Mouse (Mus musculus) subcutaneous adipose tissue, adult 2 months (tissue): Measurements from ENCODE around the gene Akr1c19. TPM values are rescaled to one million over a fixed set of nuclear protein-coding genes. Genes with fewer than 3 reads are reported as not detected.

Experiments used
- polyA plus RNA-seq: library from polyadenylated mRNA; depleted of rRNA; stranded (reverse); fragments of >200 nt; gene quantifications from 2 replicates; pipeline ENCODE4 v1.2.3, GENCODE M21; 2012; ENCODE audit warnings: low replicate concordance; rRNA removed

The Akr1c19 gene
- polyA plus RNA-seq = 0.24 and 4.0 TPM in 2 replicates

DNA sequence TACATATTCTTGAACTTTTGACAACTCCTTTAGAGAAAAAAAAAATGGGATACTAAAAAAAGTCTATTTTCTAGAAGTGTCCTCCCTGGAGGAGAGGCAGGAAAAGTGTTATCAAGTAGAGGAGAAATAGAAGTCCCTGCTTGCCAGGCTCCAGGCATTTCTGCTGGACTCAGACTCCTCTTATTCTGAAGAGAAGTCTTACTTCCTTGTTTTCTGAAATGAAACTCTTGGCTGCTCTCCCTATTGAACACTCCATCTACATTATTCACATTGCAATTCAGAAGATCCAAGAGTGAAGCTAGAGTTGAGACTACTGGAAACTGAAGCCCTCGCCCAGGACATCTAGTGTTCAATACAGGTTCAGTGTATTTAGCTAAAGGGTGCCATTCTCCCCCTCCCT, at the start of gene Akr1c19:
Gene Akr1c19 (plus strand): TSS at position 260 of the 400 bp plus-strand sequence.

GRCm38 (mm10) chr13:4190904-4191303, 37.6 kb upstream of the Akr1c19 start, which contains the start of gene Akr1c13:
TSS of gene Akr1c13 (plus strand) at chr13:4191150.

GRCm38 (mm10) chr13:4279284-4279683, 50.8 kb downstream of the Akr1c19 start, which contains the start of gene Akr1c12:
TSS of gene Akr1c12 (minus strand) at chr13:4279433.

Other genes starting within 250 kb of the Akr1c19 start
- gene Akr1c14, start 179.7 kb upstream of the Akr1c19 start, polyA plus RNA-seq = 6.4 and 20.7 TPM in 2 replicates
- gene Akr1c18, start 78.0 kb upstream of the Akr1c19 start, polyA plus RNA-seq = 0.33 and 0.50 TPM in 2 replicates
- gene Akr1c13, start 37.5 kb upstream of the Akr1c19 start, polyA plus RNA-seq = 6.6 and 10.5 TPM in 2 replicates
- gene Akr1c12, start 50.7 kb downstream of the Akr1c19 start, polyA plus RNA-seq = 0.63 and 0.72 TPM in 2 replicates
- gene Akr1c6, start 205.6 kb downstream of the Akr1c19 start, polyA plus RNA-seq = not detected in 2 replicates